Comparison of ENCODE assay signal across 10 mouse cellular contexts in the genomic region with DNA sequence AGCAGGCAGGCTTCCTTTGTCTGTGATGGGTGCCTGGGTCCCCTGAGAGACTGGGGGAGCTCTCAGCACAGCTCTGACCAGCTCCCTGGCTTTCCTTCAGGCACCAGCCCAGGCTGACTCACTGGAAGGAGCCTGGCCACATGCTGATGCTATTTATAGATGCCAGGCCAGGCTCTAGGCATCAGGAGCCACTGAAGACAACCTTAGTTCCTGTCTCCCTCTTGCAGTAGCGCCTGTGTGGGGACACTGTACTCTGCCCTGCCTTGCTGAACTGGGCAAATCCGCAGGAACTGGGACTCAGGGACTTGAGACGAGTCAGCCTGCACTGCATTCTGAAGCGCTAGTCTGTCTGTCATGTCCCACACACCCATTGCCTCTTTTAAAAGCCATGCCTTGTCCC. TPM values are rescaled to one million over a fixed set of nuclear protein-coding genes. Genes with fewer than 3 reads are reported as not detected.
DNase-seq lines count a peak whose midpoint lies in the region; ATAC-seq and TF ChIP-seq lines count a peak whose summit lies in the region.
"Had no signal": no experiment of that assay in that cellular context is flagged by ENCODE, and none has a peak within 500 bp of the region (broad histone marks: within the 10 kb centered on the region; RNA-seq: fewer than 3 reads in every experiment).

No protein-coding gene starts in this region.

- no peak for DNase-seq in forebrain, embryonic 11.5 days (ENCODE audit: low spot score)
- peak; percentile 81 for DNase-seq in 3134 (ENCODE audit: extremely low read depth, insufficient read length, low spot score)
- peak; percentile 57 for DNase-seq in gastrocnemius, postnatal 14 days
- DNase-seq in c-Kit-positive CD71-positive TER-119-positive erythroid progenitor cells, embryonic 14.5 days (ENCODE audit: low spot score) = no peak
- no peak for DNase-seq in B cell, adult 2 months
- DNase-seq in kidney, postnatal 10 days = no peak
- DNase-seq: kidney, adult 2 months had no signal

- no peaks in the 10 kb centered on the region; the same call in 1 of the 2 replicates for H3K27me3 ChIP-seq in forebrain, embryonic 16.5 days (replicated peaks; ENCODE audit: control insufficient read depth, insufficient read depth, low read length)
- H3K27me3 ChIP-seq in forebrain, embryonic 11.5 days (ENCODE audit: control insufficient read depth, insufficient read depth, low read length) = peaks cover 10% of the 10 kb centered on the region; the same call in 1 of the 2 replicates

- H3K27ac ChIP-seq in forebrain, embryonic 16.5 days (ENCODE audit: low read length) = no peak overlapping the region
- no peak overlapping the region for H3K27ac ChIP-seq in forebrain, embryonic 11.5 days (ENCODE audit: low read depth, low read length)
- peak overlapping the region; percentile 45 for H3K27ac ChIP-seq in bone marrow macrophage, adult 2 months (ENCODE audit: insufficient read depth, low read depth, low read length)
- H3K27ac ChIP-seq: neural tube, embryonic 12.5 days had no signal

- intact Hi-C loops in gastrocnemius, postnatal 14 days (cut with DNase I; ENCODE audit: low total_unique reads) = no loop called here

- ATAC-seq in forebrain, embryonic 16.5 days = no peak
- no peak for ATAC-seq in forebrain, embryonic 11.5 days (replicated peaks; ENCODE audit: low FRiP score)

- peaks cover 14% of the 10 kb centered on the region for H3K36me3 ChIP-seq in forebrain, embryonic 16.5 days (ENCODE audit: control insufficient read depth, insufficient read depth)
- no peaks in the 10 kb centered on the region; the same call in 1 of the 2 replicates for H3K36me3 ChIP-seq in forebrain, embryonic 11.5 days (ENCODE audit: control insufficient read depth, insufficient read depth, low read length)

- no peak for TF ChIP-seq CTCF in bone marrow macrophage, adult 2 months (IDR thresholded peaks at IDR 0.05; ENCODE audit: low read depth, low read length)

- H3K9ac ChIP-seq in forebrain, embryonic 16.5 days (replicated peaks; ENCODE audit: low read depth, low read length) = 0 out of 2 replicates have a peak overlapping the region, but pooled peaks have one; percentile 17
- no peak overlapping the region for H3K9ac ChIP-seq in forebrain, embryonic 11.5 days (ENCODE audit: low read length)
- H3K9ac ChIP-seq: neural tube, embryonic 12.5 days had no signal

- H3K4me1 ChIP-seq in forebrain, embryonic 16.5 days (replicated peaks; ENCODE audit: control insufficient read depth, insufficient read depth, low read length) = peaks cover 9% of the 10 kb centered on the region
- peaks cover 4% of the 10 kb centered on the region; the same call in 1 of the 2 replicates for H3K4me1 ChIP-seq in forebrain, embryonic 11.5 days (replicated peaks; ENCODE audit: control insufficient read depth, insufficient read depth, low read length)
- peaks cover 11% of the 10 kb centered on the region for H3K4me1 ChIP-seq in bone marrow macrophage, adult 2 months (ENCODE audit: control insufficient read depth, insufficient read depth, low read length)

- no peak for TF ChIP-seq POLR2A in bone marrow macrophage, adult 2 months (IDR thresholded peaks at IDR 0.05; ENCODE audit: borderline replicate concordance, low read depth, low read length)

- no peak overlapping the region for H3K4me3 ChIP-seq in forebrain, embryonic 16.5 days (replicated peaks; ENCODE audit: low read length)
- no peak overlapping the region for H3K4me3 ChIP-seq in forebrain, embryonic 11.5 days (ENCODE audit: low read depth, low read length)
- no peak overlapping the region for H3K4me3 ChIP-seq in bone marrow macrophage, adult 2 months (ENCODE audit: insufficient read depth, low read length)
- H3K4me3 ChIP-seq: neural tube, embryonic 12.5 days had no signal

- H3K4me2 ChIP-seq in forebrain, embryonic 16.5 days (ENCODE audit: low read length) = no peak overlapping the region
- no peak overlapping the region for H3K4me2 ChIP-seq in forebrain, embryonic 11.5 days (ENCODE audit: low read depth, low read length, severe bottlenecking)
- H3K4me2 ChIP-seq: neural tube, embryonic 12.5 days had no signal

- WGBS in forebrain, embryonic 16.5 days = 60% methylated on average over 4 of the region's 4 CpGs
- 83% methylated on average over 4 of the region's 4 CpGs for WGBS in forebrain, embryonic 11.5 days

- no peaks in the 10 kb centered on the region for H3K9me3 ChIP-seq in forebrain, embryonic 16.5 days (ENCODE audit: control insufficient read depth, low read length)
- no peaks in the 10 kb centered on the region for H3K9me3 ChIP-seq in forebrain, embryonic 11.5 days (ENCODE audit: control insufficient read depth, low read length)
- H3K9me3 ChIP-seq: neural tube, embryonic 12.5 days had no signal

RNA-seq across cellular contexts. Expression of a gene that starts 1.9 kb away (rescaled TPM):
- 37.6 and 45.4 TPM in 2 replicates for polyA plus RNA-seq in forebrain, embryonic 16.5 days (2015; fragmentation: Nextera tagmentation; extraction: Ambion mirVana)
- 1.5 and 2.2 TPM in 2 replicates for polyA plus RNA-seq in forebrain, embryonic 11.5 days (2014; fragmentation: Nextera tagmentation; extraction: Ambion mirVana)
- not detected in 2 replicates for polyA plus RNA-seq in bone marrow macrophage, adult 2 months (2012; ENCODE audit: insufficient read depth, insufficient read length, missing spikeins)
- under 1 TPM; 0.24 to 0.72 TPM for total RNA-seq in gastrocnemius, postnatal 14 days (2021)

RNA-seq across cellular contexts. Expression of a gene that starts 9.9 kb away (rescaled TPM):
- polyA plus RNA-seq in forebrain, embryonic 16.5 days (2015; fragmentation: Nextera tagmentation; extraction: Ambion mirVana) = 48.1 and 54.0 TPM in 2 replicates
- 19.4 and 21.6 TPM in 2 replicates for polyA plus RNA-seq in forebrain, embryonic 11.5 days (2014; fragmentation: Nextera tagmentation; extraction: Ambion mirVana)
- 14.0 and 14.5 TPM in 2 replicates for polyA plus RNA-seq in bone marrow macrophage, adult 2 months (2012; ENCODE audit: insufficient read depth, insufficient read length, missing spikeins)
- 10 to 100 TPM; 11.3 to 11.9 TPM for total RNA-seq in gastrocnemius, postnatal 14 days (2021)

RNA-seq across cellular contexts. Expression of a gene that starts 12.6 kb away (rescaled TPM):
- 41.0 and 47.4 TPM in 2 replicates for polyA plus RNA-seq in forebrain, embryonic 16.5 days (2015; fragmentation: Nextera tagmentation; extraction: Ambion mirVana)
- polyA plus RNA-seq in forebrain, embryonic 11.5 days (2014; fragmentation: Nextera tagmentation; extraction: Ambion mirVana) = 8.0 and 9.2 TPM in 2 replicates
- polyA plus RNA-seq in bone marrow macrophage, adult 2 months (2012; ENCODE audit: insufficient read depth, insufficient read length, missing spikeins) = 3.5 and 4.6 TPM in 2 replicates
- 1 to 10 TPM in 1 of 2 experiments, under 1 TPM in 1; 0.44 to 1.1 TPM for total RNA-seq in gastrocnemius, postnatal 14 days (2021)

RNA-seq across cellular contexts. Expression of a gene that starts 32.6 kb away (rescaled TPM):
- polyA plus RNA-seq in forebrain, embryonic 16.5 days (2015; fragmentation: Nextera tagmentation; extraction: Ambion mirVana) = 325 and 344 TPM in 2 replicates
- polyA plus RNA-seq in forebrain, embryonic 11.5 days (2014; fragmentation: Nextera tagmentation; extraction: Ambion mirVana) = 259 and 265 TPM in 2 replicates
- polyA plus RNA-seq in bone marrow macrophage, adult 2 months (2012; ENCODE audit: insufficient read depth, insufficient read length, missing spikeins) = 58.5 and 66.8 TPM in 2 replicates
- 10 to 100 TPM; 78.6 to 79.9 TPM for total RNA-seq in gastrocnemius, postnatal 14 days (2021)

RNA-seq across cellular contexts. Expression of a gene that starts 42.5 kb away (rescaled TPM):
- 69.4 and 70.4 TPM in 2 replicates for polyA plus RNA-seq in forebrain, embryonic 16.5 days (2015; fragmentation: Nextera tagmentation; extraction: Ambion mirVana)
- 76.1 and 78.9 TPM in 2 replicates for polyA plus RNA-seq in forebrain, embryonic 11.5 days (2014; fragmentation: Nextera tagmentation; extraction: Ambion mirVana)
- polyA plus RNA-seq in bone marrow macrophage, adult 2 months (2012; ENCODE audit: insufficient read depth, insufficient read length, missing spikeins) = 7.4 and 10.8 TPM in 2 replicates
- total RNA-seq in gastrocnemius, postnatal 14 days (2021) = 10 to 100 TPM; 22.4 to 23.0 TPM

Comparison
In these comparisons a context has a peak if more than half of its experiments do, and no peak if none do; other contexts are left out.
1. RNA of a gene that starts 1.9 kb away (polyA plus RNA-seq): 37.6 to 45.4 TPM in forebrain, embryonic 16.5 days; 1.5 to 2.2 TPM in forebrain, embryonic 11.5 days and not detected in bone marrow macrophage, adult 2 months; every median in the first group is over 10 times any median in the second.
2. DNase-seq: peak in 3134 (single experiment) and gastrocnemius, postnatal 14 days (single experiment); none in forebrain, embryonic 11.5 days (single experiment), c-Kit-positive CD71-positive TER-119-positive erythroid progenitor cells, embryonic 14.5 days (single experiment), B cell, adult 2 months (0 of 2) and kidney, postnatal 10 days (single experiment).